Mouse (Mus musculus): ENCODE measurements around the gene Cox5a. TPM values are rescaled to one million over a fixed set of nuclear protein-coding genes. Genes with fewer than 3 reads are reported as not detected.

Gene Cox5a
- polyA plus RNA-seq, 1 experiment from 2014 or later: 761 TPM

- Histone ChIP-seq H3K9ac (replicated peaks) (no peak overlapping the region), H3K4me3 (ENCODE audit: low read depth, low read length) (no peak overlapping the region), H3K4me1 (ENCODE audit: insufficient read depth) (peaks cover 12% of the 10 kb centered on the region), H3K27me3 (ENCODE audit: insufficient read depth, low read length) (no peaks in the 10 kb centered on the region), H3K4me2 (ENCODE audit: low read depth, low read length) (no peak overlapping the region), H3K9me3 (ENCODE audit: low read length) (no peaks in the 10 kb centered on the region), H3K36me3 (replicated peaks; ENCODE audit: insufficient read depth, low read length) (peaks cover 28% of the 10 kb centered on the region), H3K27ac (ENCODE audit: low read depth) (no peak overlapping the region)
- WGBS (ENCODE audit: insufficient replicate concordance): 80% methylated on average over 11 of the region's 11 CpGs
- no peak for DNase-seq
- ATAC-seq: no peak
- TF ChIP-seq EP300 (IDR thresholded peaks at IDR 0.05; ENCODE audit: low read depth): no peak
- TF ChIP-seq CTCF (IDR thresholded peaks at IDR 0.05; ENCODE audit: low read depth): no peak
Observed at GRCm38 (mm10) chr9:57547869-57548268, 26.8 kb downstream of the Cox5a start.

DNA sequence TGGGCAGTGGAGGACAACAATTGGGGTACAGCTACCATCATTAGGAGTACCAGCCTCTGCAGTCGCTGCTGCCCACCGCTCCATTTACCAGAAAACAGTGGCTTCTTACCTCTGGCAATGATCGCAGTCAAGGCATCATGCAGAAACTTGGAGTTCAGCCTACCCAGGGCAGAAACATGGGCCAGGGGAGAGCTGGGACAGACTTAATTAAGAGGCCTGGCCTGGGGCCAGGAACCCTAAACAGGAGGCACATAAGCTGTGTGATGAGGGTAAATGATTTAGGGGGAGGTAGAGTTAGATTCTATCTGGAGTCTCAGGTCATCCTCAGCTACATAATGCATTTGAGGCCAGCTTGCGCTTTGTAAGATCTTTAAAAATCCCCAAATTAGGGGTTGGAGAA is 28.1 kb downstream of the Cox5a start:
- no peak overlapping the region for H3K4me2 ChIP-seq (ENCODE audit: low read depth, low read length)
- no peaks in the 10 kb centered on the region for H3K27me3 ChIP-seq (ENCODE audit: insufficient read depth, low read length)
- H3K36me3 ChIP-seq (replicated peaks; ENCODE audit: insufficient read depth, low read length): peaks cover 21% of the 10 kb centered on the region
- no peak for TF ChIP-seq CTCF (IDR thresholded peaks at IDR 0.05; ENCODE audit: low read depth)
- TF ChIP-seq EP300 (IDR thresholded peaks at IDR 0.05; ENCODE audit: low read depth): no peak
- H3K9ac ChIP-seq (replicated peaks): no peak overlapping the region
- no peak overlapping the region for H3K27ac ChIP-seq (ENCODE audit: low read depth)
- no peaks in the 10 kb centered on the region for H3K9me3 ChIP-seq (ENCODE audit: low read length)
- WGBS (ENCODE audit: insufficient replicate concordance): 86% methylated on average over 4 of the region's 4 CpGs
- no peak for DNase-seq
- ATAC-seq: no peak
- no peak overlapping the region for H3K4me3 ChIP-seq (ENCODE audit: low read depth, low read length)
- peaks cover 12% of the 10 kb centered on the region for H3K4me1 ChIP-seq (ENCODE audit: insufficient read depth)

DNA sequence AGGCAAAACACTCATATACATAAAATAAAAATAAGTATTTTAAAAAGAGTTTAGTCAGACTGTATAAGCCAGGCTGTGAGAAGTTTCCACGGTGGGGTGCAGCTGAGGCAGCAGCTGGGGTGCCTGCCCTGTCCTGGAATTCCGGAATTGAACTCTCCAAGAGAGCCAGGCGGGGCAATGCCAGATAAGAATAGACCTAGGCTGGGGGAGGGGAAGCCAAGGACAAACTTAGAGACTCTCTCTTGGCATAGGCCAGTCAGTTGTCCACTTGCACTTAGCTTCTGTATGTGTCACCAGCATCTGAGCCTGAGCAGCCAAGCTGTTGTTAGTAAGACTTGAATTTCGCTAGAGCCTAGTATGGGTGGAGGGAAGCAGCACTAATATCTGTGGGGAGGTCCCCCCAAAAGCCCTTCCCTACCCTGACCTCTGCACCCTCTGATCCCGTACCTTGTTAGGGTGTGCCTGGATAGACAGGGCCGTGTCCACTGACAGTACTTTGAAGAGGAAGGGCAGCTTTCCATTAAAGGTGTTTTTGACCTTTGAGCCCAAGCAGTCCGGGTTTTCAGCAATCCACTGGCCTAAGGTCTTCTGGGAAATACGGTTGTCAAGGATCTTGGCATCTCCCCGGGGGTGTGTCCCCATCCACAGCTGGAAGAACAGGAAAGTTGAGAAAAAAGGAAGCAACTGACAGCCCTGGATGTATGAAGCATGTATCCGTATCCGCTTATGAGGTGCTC is 29.2 kb downstream of the Cox5a start:
- ATAC-seq (no peak), DNase-seq (no peak)
- H3K4me2 ChIP-seq (ENCODE audit: low read depth, low read length): no peak overlapping the region
- H3K27ac ChIP-seq (ENCODE audit: low read depth): no peak overlapping the region
- H3K27me3 ChIP-seq (ENCODE audit: insufficient read depth, low read length): no peaks in the 10 kb centered on the region
- peaks cover 11% of the 10 kb centered on the region; the same call in 1 of the 2 replicates for H3K36me3 ChIP-seq (replicated peaks; ENCODE audit: insufficient read depth, low read length)
- no peaks in the 10 kb centered on the region for H3K9me3 ChIP-seq (ENCODE audit: low read length)
- whole genome bisulfite sequencing (ENCODE audit: insufficient replicate concordance): 72% methylated on average over 11 of the region's 11 CpGs
- no peak for TF ChIP-seq CTCF (IDR thresholded peaks at IDR 0.05; ENCODE audit: low read depth)
- no peak for TF ChIP-seq EP300 (IDR thresholded peaks at IDR 0.05; ENCODE audit: low read depth)
- no peak overlapping the region for H3K9ac ChIP-seq (replicated peaks)
- peaks cover 12% of the 10 kb centered on the region for H3K4me1 ChIP-seq (ENCODE audit: insufficient read depth)
- no peak overlapping the region for H3K4me3 ChIP-seq (ENCODE audit: low read depth, low read length)

- H3K9me3 ChIP-seq (ENCODE audit: low read length): no peaks in the 10 kb centered on the region
- H3K4me3 ChIP-seq (ENCODE audit: low read depth, low read length): peak within 1 kb of the TSS; percentile 65
- peaks cover 10% of the 10 kb centered on the region for H3K4me1 ChIP-seq (ENCODE audit: insufficient read depth)
- no peaks in the 10 kb centered on the region for H3K27me3 ChIP-seq (ENCODE audit: insufficient read depth, low read length)
- peak; percentile 71 for DNase-seq
- peak; percentile 55; the same call in 1 of the 2 replicates for ATAC-seq
- H3K4me2 ChIP-seq (ENCODE audit: low read depth, low read length): peak within 1 kb of the TSS; percentile 79
- peak within 1 kb of the TSS; percentile 65 for H3K9ac ChIP-seq (replicated peaks)
- TF ChIP-seq EP300 (IDR thresholded peaks at IDR 0.05; ENCODE audit: low read depth) (no peak), CTCF (IDR thresholded peaks at IDR 0.05; ENCODE audit: low read depth) (no peak)
- H3K36me3 ChIP-seq (replicated peaks; ENCODE audit: insufficient read depth, low read length): peaks cover 6% of the 10 kb centered on the region; the same call in 1 of the 2 replicates
- WGBS (ENCODE audit: insufficient replicate concordance): 1% methylated on average over 28 of the region's 28 CpGs
- H3K27ac ChIP-seq (ENCODE audit: low read depth): no peak within 1 kb of the TSS
Observed at GRCm38 (mm10) chr9:57552139-57552887, 31.2 kb downstream of the Cox5a start, which contains the start of gene Mpi. Gene Mpi, minus strand, starts transcription at chr9:57552763.

DNA sequence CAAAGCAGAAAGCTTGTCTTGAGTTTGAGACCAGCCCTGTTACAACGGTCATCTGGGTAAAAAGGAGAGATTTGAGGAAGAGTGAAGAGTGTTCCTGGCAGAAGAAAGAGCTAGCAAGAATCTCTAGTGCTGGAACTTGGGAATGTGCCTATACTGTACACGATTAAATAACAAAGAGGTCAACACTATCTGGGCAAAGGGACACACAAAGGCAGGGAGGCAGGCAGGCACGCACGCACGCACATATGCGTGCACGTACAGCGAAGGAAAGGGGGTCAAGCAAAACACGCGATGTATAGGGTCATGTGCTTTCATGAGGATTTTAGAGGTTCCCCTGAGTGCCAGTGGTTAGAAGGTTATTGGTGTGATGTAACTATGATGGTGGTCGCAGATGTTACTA is 32.0 kb downstream of the Cox5a start:
- 79% methylated on average over 11 of the region's 11 CpGs for WGBS (ENCODE audit: insufficient replicate concordance)
- Histone ChIP-seq H3K27ac (ENCODE audit: low read depth) (no peak overlapping the region), H3K36me3 (replicated peaks; ENCODE audit: insufficient read depth, low read length) (peaks cover 3% of the 10 kb centered on the region; the same call in 1 of the 2 replicates), H3K4me2 (ENCODE audit: low read depth, low read length) (no peak overlapping the region; the same call in 1 of the 2 replicates), H3K9me3 (ENCODE audit: low read length) (no peaks in the 10 kb centered on the region), H3K27me3 (ENCODE audit: insufficient read depth, low read length) (no peaks in the 10 kb centered on the region), H3K9ac (replicated peaks) (no peak overlapping the region), H3K4me1 (ENCODE audit: insufficient read depth) (peaks cover 4% of the 10 kb centered on the region), H3K4me3 (ENCODE audit: low read depth, low read length) (no peak overlapping the region)
- no peak for TF ChIP-seq EP300 (IDR thresholded peaks at IDR 0.05; ENCODE audit: low read depth)
- no peak for TF ChIP-seq CTCF (IDR thresholded peaks at IDR 0.05; ENCODE audit: low read depth)
- ATAC-seq: no peak
- no peak for DNase-seq

DNA sequence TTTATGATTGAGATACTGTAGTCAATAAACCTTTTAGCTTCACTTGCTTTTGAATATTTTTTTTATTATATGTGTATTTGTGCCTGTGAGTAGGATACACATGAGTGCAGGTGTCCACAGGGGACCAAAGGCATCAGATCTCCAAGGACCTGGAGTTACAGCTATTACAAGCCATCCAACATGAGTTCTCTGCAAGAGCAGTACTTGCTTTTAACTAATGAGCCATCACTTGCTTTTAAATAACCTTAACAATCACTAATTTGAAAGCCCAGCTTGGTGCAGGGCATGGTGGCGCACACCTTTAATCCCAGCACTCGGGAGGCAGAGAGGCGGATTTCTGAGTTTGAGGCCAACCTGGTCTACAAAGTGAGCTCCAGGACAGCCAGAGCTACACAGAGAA is 33.7 kb downstream of the Cox5a start:
- TF ChIP-seq CTCF (IDR thresholded peaks at IDR 0.05; ENCODE audit: low read depth) (no peak), EP300 (IDR thresholded peaks at IDR 0.05; ENCODE audit: low read depth) (no peak)
- DNase-seq (no peak), ATAC-seq (no peak)
- Histone ChIP-seq H3K4me3 (ENCODE audit: low read depth, low read length) (no peak overlapping the region), H3K9ac (replicated peaks) (no peak overlapping the region), H3K9me3 (ENCODE audit: low read length) (no peaks in the 10 kb centered on the region), H3K4me1 (ENCODE audit: insufficient read depth) (peaks cover 4% of the 10 kb centered on the region), H3K27me3 (ENCODE audit: insufficient read depth, low read length) (no peaks in the 10 kb centered on the region), H3K36me3 (replicated peaks; ENCODE audit: insufficient read depth, low read length) (no peaks in the 10 kb centered on the region; the same call in 1 of the 2 replicates), H3K27ac (ENCODE audit: low read depth) (no peak overlapping the region), H3K4me2 (ENCODE audit: low read depth, low read length) (no peak overlapping the region)
- 82% methylated on average over 3 of the region's 3 CpGs for WGBS (ENCODE audit: insufficient replicate concordance)

All from liver, postnatal 0 days (tissue).